Mouse (Mus musculus) limb, embryonic 14.5 days (tissue): ENCODE results near the gene P2rx4. TPM values are rescaled to one million over a fixed set of nuclear protein-coding genes. Genes with fewer than 3 reads are reported as not detected.

Source experiments
- ATAC-seq: fragments of 200-750 bp; cut with Nextera tagmentation; 2 replicates; pipeline ENCODE4 v1.8.0; 2017; ENCODE audit warnings: low read depth, moderate number of reproducible peaks, moderate TSS enrichment; ENCODE audit not compliant: low FRiP score
- DNase-seq: peaks from one replicate; pipeline ENCODE4 v3.0.0-alpha.2; 2015; ENCODE audit warnings: low spot score
- H3K27ac ChIP-seq: fragments of 300-500 bp; sonication (generic); replicated peaks from 2 replicates; pipeline ENCODE4 v1.5.1; 2014; ENCODE audit warnings: low read depth, mild to moderate bottlenecking, low read length, moderate library complexity, mixed read lengths
- H3K27me3 ChIP-seq: fragments of 300-500 bp; sonication (generic); 2 replicates; pipeline ENCODE4 v1.6.1; 2014; ENCODE audit warnings: low read length, mixed read lengths; ENCODE audit not compliant: control insufficient read depth, insufficient read depth
- H3K36me3 ChIP-seq: fragments of 300-500 bp; sonication (generic); 2 replicates; pipeline ENCODE4 v1.6.1; 2014; ENCODE audit warnings: mild to moderate bottlenecking, low read length, moderate library complexity, mixed read lengths; ENCODE audit not compliant: control insufficient read depth, insufficient read depth
- H3K4me1 ChIP-seq: fragments of 300-500 bp; sonication (generic); 2 replicates; pipeline ENCODE4 v1.6.1; 2014; ENCODE audit warnings: antibody characterized with exemption, low read length, mixed read lengths; ENCODE audit not compliant: control insufficient read depth, insufficient read depth
- H3K4me2 ChIP-seq: fragments of 300-500 bp; sonication (generic); replicated peaks from 2 replicates; pipeline ENCODE4 v1.6.1; 2014; ENCODE audit warnings: low read depth, mild to moderate bottlenecking, low read length, moderate library complexity; ENCODE audit not compliant: severe bottlenecking
- H3K4me3 ChIP-seq: fragments of 300-500 bp; sonication (generic); replicated peaks from 2 replicates; pipeline ENCODE4 v1.5.1; 2014; ENCODE audit warnings: low read length
- H3K9ac ChIP-seq: fragments of 300-500 bp; sonication (generic); 2 replicates; pipeline ENCODE4 v1.6.1; 2014; ENCODE audit warnings: mild to moderate bottlenecking, low read depth, low read length, moderate library complexity; ENCODE audit not compliant: severe bottlenecking
- H3K9me3 ChIP-seq: fragments of 300-500 bp; sonication (generic); 2 replicates; pipeline ENCODE4 v1.6.1; 2016; ENCODE audit warnings: low read length; ENCODE audit not compliant: control insufficient read depth
- POLR2A ChIP-seq: fragments of 200-500 bp; IDR thresholded peaks from 2 replicates; pipeline ENCODE4 v1.8.0; 2012; ENCODE audit warnings: inconsistent platforms, mild to moderate bottlenecking, moderate library complexity, borderline replicate concordance; ENCODE audit not compliant: insufficient read depth, insufficient read length; ENCODE audit errors: extremely low read depth
- WGBS: fragments of 180-500 bp; shearing (Covaris S2); extraction: QIAGEN DNeasy Blood & Tissue Kit; methylation state at CpG from one replicate; pipeline ENCODE4 v1.1.7; 2014; 5-methylcytosine and 5-hydroxymethylcytosine counted together
- polyA plus RNA-seq, 2 experiments: library from polyadenylated mRNA; depleted of rRNA in 1 of 2; stranded (reverse) in 1 of 2; unstranded in 1 of 2; fragments of >200 nt; fragmentation: Nextera tagmentation in 1 of 2; extraction: Ambion mirVana in 1 of 2; gene quantifications; 2 replicates each; pipeline versions ENCODE4 v1.2.1 to v1.2.3; 2012 to 2014

Gene P2rx4
- polyA plus RNA-seq, 2 experiments, result 18.2 to 21.0 TPM

DNA sequence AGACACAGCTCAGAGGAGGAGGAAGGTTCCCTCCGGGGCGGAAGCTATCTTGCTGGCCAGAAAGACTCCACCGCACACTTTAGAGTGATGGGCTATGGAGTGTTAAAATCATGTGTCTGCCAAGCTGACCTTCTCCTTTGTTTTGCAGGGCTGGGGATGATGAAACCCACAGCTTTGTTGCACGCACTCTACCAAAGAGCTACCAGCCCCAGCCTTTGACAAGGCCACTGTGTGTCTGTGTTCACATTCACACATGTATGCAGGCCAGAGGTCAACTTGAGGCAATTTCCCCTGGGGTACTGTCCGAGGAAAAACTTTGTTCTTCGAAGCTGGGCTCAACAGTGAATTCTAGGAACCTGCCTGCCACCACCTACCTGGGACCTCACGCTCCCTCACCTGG, 28.5 kb downstream of the P2rx4 start:
- H3K9me3 ChIP-seq, result no peaks in the 10 kb centered on the region
- no peak overlapping the region for H3K9ac ChIP-seq
- H3K4me3 ChIP-seq, result no peak overlapping the region
- no peak for ATAC-seq
- peaks cover 11% of the 10 kb centered on the region for H3K4me1 ChIP-seq
- DNase-seq, result no peak
- no peak overlapping the region for H3K4me2 ChIP-seq
- TF ChIP-seq POLR2A, result no peak
- H3K36me3 ChIP-seq, result peaks cover 9% of the 10 kb centered on the region; the same call in 1 of the 2 replicates
- H3K27ac ChIP-seq, result no peak overlapping the region
- H3K27me3 ChIP-seq, result no peaks in the 10 kb centered on the region
- 85% methylated on average over 7 of the region's 7 CpGs for WGBS

GRCm38 (mm10) chr5:122736761-122737160, 29.4 kb downstream of the P2rx4 start:
- H3K4me1 ChIP-seq, result peaks cover 7% of the 10 kb centered on the region
- no peak overlapping the region for H3K4me2 ChIP-seq
- WGBS, result 91% methylated on average over 15 of the region's 15 CpGs
- ATAC-seq (no peak), DNase-seq (no peak)
- H3K9ac ChIP-seq, result no peak overlapping the region
- H3K4me3 ChIP-seq, result no peak overlapping the region
- H3K36me3 ChIP-seq, result peaks cover 10% of the 10 kb centered on the region
- H3K27me3 ChIP-seq, result no peaks in the 10 kb centered on the region
- H3K27ac ChIP-seq, result no peak overlapping the region
- no peaks in the 10 kb centered on the region for H3K9me3 ChIP-seq
- no peak for TF ChIP-seq POLR2A

DNA sequence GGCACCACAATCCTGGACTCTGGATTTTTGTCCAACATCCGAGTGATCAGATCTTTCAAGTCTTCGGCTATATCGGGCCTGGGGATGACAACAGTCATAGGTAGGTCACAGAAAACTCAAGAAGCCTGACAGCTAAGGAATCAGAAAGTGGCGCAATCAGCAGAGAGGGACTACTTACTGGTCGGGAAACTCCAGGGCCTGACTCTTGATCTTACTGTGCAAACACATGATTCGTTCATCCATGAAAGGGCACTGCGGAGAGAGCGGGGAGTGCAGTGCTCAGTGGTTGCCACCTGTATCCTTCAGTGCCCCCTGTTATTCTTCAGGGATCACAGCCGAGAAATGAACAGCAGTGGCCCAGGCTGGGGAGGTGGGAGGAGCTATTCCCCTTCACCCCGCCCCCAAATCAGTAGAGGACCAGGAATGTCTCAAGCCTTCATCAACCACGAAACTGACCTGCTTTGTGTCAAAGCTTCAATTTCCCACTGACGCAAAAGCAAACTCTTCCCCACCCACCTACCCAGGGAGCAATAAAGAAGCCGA, 36.6 kb downstream of the P2rx4 start:
- no peak overlapping the region for H3K4me3 ChIP-seq
- no peaks in the 10 kb centered on the region for H3K4me1 ChIP-seq
- H3K9ac ChIP-seq, result no peak overlapping the region
- DNase-seq (no peak), ATAC-seq (no peak)
- H3K9me3 ChIP-seq, result no peaks in the 10 kb centered on the region
- no peaks in the 10 kb centered on the region for H3K27me3 ChIP-seq
- H3K36me3 ChIP-seq, result peaks cover 50% of the 10 kb centered on the region
- WGBS, result 84% methylated on average over 13 of the region's 13 CpGs
- no peak overlapping the region for H3K4me2 ChIP-seq
- no peak overlapping the region for H3K27ac ChIP-seq
- TF ChIP-seq POLR2A, result no peak

DNA sequence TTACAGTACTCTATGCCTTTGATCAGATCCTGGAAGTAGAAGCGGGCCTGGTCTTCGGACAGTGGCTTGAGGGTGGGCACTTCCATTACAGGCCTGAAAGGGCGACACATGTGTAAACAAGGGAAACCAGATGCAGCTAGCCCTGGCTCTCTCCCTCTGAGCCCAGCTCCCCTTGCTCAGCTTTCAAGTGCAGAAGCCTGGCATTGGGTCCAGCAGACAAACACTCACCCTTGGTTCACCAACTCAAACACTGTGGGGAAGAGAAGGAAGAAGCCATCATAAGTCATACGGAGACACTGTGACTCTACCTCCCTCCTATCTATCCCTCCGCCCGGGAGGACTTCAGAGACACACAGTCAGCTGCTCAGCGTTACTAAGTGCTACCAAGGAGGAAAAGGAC, 40.6 kb downstream of the P2rx4 start:
- no peaks in the 10 kb centered on the region for H3K9me3 ChIP-seq
- H3K4me1 ChIP-seq, result no peaks in the 10 kb centered on the region
- H3K4me2 ChIP-seq, result no peak overlapping the region
- no peak overlapping the region for H3K27ac ChIP-seq
- DNase-seq (no peak), ATAC-seq (no peak)
- WGBS, result 60% methylated on average over 7 of the region's 7 CpGs
- H3K9ac ChIP-seq, result no peak overlapping the region
- no peak for TF ChIP-seq POLR2A
- no peak overlapping the region for H3K4me3 ChIP-seq
- no peaks in the 10 kb centered on the region for H3K27me3 ChIP-seq
- H3K36me3 ChIP-seq, result peaks cover 56% of the 10 kb centered on the region

DNA sequence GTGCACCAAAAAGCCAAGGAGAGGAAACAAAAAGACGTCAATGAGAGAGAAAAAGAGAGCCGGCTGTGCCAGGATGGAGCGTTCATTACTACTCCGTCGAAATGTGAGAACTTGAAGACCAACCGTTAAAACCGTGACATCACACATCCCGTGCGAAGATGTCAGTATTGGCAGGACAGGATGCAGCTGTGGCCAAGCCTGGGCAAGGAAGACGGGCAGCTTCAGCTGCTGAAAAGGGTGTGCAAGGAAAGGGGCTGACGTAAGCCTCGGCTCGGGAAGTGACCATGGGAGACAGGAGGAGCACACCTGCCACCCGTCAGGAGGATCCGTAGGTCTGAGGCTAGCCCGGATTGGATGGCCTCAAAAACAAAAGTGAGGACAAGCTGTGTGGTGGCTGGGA, 47.1 kb downstream of the P2rx4 start:
- peak; percentile 29 for DNase-seq
- Histone ChIP-seq H3K9me3 (no peaks in the 10 kb centered on the region), H3K27me3 (no peaks in the 10 kb centered on the region), H3K4me2 (no peak overlapping the region), H3K4me1 (no peaks in the 10 kb centered on the region), H3K9ac (no peak overlapping the region), H3K27ac (no peak overlapping the region), H3K36me3 (peaks cover 54% of the 10 kb centered on the region), H3K4me3 (no peak overlapping the region)
- TF ChIP-seq POLR2A, result no peak
- 86% methylated on average over 16 of the region's 16 CpGs for WGBS
- peak; percentile 30; the same call in 1 of the 2 replicates for ATAC-seq

DNA sequence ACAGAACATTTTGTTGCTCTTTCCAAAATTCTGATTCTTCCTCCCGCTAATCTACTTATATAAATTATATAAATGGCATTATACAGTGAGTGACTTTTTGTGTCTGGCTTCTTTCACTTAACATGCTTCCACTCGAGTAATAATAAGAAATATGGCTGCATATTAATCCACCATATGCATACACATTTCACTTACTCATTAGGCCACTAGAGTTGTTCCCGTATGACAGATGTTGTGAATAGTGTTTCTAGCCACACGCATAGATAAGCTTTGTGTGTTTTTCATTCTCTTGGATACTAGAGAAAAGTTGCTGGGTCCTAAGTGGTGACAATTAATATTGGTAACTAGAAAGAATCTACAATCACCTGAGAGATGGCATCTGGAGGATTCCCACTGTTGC, 48.3 kb downstream of the P2rx4 start:
- H3K36me3 ChIP-seq, result peaks cover 47% of the 10 kb centered on the region
- no peak for TF ChIP-seq POLR2A
- 94% methylated on average over 4 of the region's 4 CpGs for WGBS
- no peak overlapping the region for H3K4me3 ChIP-seq
- ATAC-seq (no peak), DNase-seq (no peak)
- no peak overlapping the region for H3K9ac ChIP-seq
- H3K27ac ChIP-seq, result no peak overlapping the region
- H3K9me3 ChIP-seq, result no peaks in the 10 kb centered on the region
- H3K4me1 ChIP-seq, result no peaks in the 10 kb centered on the region
- H3K27me3 ChIP-seq, result no peaks in the 10 kb centered on the region
- H3K4me2 ChIP-seq, result no peak overlapping the region
